Mouse (Mus musculus) embryonic facial prominence, embryonic 15.5 days (tissue): ENCODE measurements around the gene Tspan18. TPM values are rescaled to one million over a fixed set of nuclear protein-coding genes. Genes with fewer than 3 reads are reported as not detected.

ENCODE experiments used
- polyA plus RNA-seq: library from polyadenylated mRNA; unstranded; fragments of >200 nt; fragmentation: Nextera tagmentation; extraction: Ambion mirVana; gene quantifications from 2 replicates; pipeline ENCODE4 v1.2.1, GENCODE M21; 2015

The Tspan18 gene
- polyA plus RNA-seq, 1 experiment from 2014 or later, result 27.6 TPM

Other genes starting within 250 kb of the Tspan18 start
- 33.5 and 46.4 TPM in 2 replicates for gene Trp53i11, start 147.0 kb downstream of the Tspan18 start, polyA plus RNA-seq
- gene Cd82, start 128.6 kb upstream of the Tspan18 start, polyA plus RNA-seq, result 84.0 and 86.6 TPM in 2 replicates
- gene Gm10803, start 226.1 kb upstream of the Tspan18 start, polyA plus RNA-seq, result not detected in 2 replicates